Mouse (Mus musculus): Measurements from ENCODE around the gene Dpp4.

Gene Dpp4

DNA sequence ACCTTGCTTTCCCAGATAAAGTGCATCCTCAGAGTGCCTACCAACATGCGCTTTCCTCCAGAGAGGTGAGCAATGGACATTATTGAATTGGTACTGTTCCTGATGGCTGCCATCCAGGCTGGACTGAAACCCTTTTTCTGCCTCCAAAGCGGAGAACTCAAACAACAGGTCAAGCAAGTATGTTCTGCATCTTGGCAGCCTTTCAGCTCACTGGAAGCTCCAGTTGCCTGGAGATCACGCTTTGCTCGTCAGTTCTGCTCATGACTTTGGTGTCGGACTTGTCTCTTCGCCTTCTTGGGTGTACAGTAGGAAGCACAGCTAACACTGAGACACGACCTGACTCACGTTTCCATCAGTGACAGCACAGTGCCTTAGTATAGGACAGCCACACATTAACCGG, 49.8 kb downstream of the Dpp4 start:
- 65% methylated on average over 9 of the region's 9 CpGs for WGBS

GRCm38 (mm10) chr2:62361514-62361913, 50.5 kb downstream of the Dpp4 start:
- 36% methylated on average over 3 of the region's 3 CpGs for WGBS

DNA sequence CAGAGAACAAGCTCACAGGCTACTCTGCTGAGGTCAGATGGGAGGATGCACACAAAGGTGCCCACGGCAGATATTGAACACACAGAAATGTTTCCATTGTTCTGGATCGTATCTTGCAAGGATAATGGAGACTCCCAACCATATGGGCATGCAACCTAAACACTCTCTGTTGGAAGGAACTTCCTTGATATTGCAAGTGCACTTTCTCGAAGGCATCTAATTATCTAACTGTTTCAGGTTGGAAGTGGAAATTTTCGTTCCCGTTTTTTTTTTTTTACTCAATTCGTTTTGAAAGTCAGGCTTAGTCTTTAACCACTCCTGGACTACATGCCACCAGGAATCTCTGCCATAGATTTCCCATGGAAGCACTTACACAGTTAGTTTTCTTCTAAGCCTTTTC, 51.2 kb downstream of the Dpp4 start:
- WGBS = 66% methylated on average over 6 of the region's 6 CpGs

DNA sequence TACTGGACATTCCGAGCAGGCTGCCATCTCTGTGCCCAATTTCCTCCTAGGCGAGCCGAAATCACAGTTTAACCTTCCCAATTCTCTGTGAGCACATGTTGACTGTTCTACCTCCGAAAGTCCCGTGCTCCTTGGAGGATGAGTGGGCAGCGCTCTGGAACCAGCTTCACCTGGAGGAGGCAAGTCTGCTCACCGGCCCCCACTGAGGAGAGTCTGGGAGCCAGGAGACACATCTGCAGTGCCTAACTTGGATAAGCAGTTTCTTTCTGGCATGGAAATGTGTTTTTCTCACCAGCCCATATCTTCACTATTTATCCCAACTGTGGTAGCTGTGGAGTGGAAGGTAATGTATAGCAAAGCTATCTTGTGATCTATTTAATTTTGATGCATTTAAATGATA, 54.8 kb downstream of the Dpp4 start:
- 60% methylated on average over 7 of the region's 7 CpGs for WGBS

GRCm38 (mm10) chr2:62356606-62357005, 55.4 kb downstream of the Dpp4 start:
- 75% methylated on average over 14 of the region's 14 CpGs for WGBS

DNA sequence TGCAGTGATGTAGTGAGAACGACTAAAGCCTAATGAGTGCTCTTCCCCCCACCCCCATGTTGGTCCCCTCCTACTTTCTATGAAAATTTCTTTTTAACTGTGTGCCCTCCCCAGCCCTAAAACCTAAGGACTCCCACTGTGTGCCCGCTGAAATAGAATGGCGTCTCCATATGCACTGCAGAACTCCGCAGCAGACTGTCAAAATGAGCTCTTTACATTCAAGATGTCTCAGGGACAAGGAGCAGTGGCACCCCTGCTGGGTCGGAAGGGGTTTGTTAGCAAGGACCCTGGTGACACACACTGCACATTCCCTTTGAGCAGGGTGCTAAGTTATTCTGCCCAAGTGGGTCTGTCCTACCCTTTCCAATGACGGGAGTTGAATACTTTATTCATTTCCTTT, 56.3 kb downstream of the Dpp4 start:
- WGBS = 65% methylated on average over 6 of the region's 6 CpGs

DNA sequence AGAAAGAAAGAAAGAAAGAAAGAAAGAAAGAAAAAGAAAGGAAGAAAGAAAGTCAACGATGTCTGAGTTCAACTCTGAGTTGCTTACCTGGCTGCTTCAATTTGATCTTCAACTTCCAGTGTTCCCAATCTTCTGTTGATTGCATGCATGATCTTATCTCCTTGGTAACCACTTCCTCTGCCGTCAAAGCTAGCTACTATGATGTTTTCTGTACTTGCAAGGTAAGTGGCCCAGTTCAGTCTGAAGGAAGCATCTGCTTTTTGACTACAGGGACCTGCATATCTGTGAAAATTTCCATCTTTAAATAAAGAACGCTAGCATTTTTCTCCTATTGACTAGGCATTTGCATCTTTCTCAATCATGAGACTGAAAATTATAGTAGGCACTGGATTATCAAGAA, 60.0 kb downstream of the Dpp4 start:
- WGBS = 60% methylated on average over 3 of the region's 3 CpGs

DNA sequence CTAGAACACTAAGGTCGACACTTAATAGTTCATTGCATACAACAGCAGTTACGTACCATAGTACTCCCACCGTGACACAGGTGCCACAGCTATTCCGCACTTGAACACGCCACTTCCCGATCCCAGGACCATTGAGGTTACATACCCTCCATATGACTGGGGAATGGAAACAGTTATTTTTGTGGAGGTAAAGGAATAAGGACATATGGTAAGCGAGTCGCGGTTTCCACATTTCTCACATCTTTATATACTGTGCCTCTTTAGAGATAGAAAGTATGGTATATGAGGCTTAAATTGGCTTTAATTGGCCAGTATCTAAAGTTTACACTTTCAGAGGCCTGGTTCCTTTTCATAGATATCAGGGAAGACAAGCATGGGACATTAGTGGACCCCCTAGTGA, 64.3 kb downstream of the Dpp4 start:
- 75% methylated on average over 9 of the region's 9 CpGs for WGBS

DNA sequence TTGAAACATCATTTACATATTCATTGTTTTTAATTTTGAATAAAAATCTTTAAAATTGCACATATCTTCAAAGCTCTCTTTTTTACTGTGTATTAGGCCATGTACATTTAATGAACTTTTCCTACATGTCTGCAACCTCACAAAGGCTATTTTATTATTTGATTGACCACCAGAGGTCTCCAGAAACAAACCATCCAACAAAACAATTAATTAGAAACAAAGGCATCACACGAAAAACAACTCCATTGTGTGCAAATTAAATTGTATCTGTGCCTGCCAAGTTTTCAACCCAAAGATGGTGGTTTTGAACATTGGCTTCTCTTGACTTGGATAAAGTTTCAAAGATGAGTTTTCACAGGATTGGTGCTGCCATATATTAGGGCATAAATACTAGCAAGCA, 65.3 kb downstream of the Dpp4 start:
- 32% methylated on average over 1 of the region's 1 CpGs for WGBS

DNA sequence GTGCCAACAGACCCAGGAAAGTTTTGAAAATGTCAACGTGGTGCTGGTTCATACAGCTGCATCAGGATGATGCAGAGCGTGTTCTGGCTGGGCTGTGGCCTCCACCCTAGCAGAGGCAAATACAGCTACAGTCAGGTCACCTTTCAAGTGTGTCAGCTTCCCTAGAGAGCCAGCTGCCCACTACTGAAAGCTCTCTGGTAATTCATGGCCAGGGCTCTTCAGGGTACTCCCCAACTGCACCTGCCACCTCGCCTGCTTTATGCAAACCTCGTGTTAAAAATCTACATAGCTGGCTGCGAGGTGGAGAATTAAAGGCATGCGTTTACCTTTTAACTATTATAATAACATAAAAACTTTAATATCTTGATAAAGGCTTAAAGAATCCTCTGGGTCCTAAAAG, 67.7 kb downstream of the Dpp4 start:
- 56% methylated on average over 6 of the region's 6 CpGs for WGBS

DNA sequence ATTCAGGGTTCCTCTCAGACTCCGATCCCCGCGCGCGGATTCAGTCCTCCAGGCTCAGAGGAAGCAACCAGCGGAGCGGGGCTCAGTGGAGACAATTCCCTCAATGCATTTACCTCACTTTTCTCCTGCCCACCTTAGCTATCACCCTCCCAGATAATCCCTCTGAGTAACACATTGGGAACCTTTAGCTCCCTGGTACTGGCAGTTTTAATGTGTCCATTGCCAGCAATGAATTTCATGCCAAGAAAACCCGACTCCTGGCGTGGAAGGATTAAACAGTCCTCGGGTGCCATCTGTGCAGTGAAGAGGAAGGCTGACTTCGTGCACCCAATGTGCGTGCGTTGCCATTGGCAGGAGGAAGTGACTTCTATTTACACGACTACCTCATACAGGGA, 70.3 kb downstream of the Dpp4 start:
- WGBS = 18% methylated on average over 14 of the region's 14 CpGs

- whole genome bisulfite sequencing = 48% methylated on average over 3 of the region's 3 CpGs
Observed at GRCm38 (mm10) chr2:62341061-62341733, 70.8 kb downstream of the Dpp4 start.

GRCm38 (mm10) chr2:62339222-62339944, 72.6 kb downstream of the Dpp4 start:
- 45% methylated on average over 4 of the region's 4 CpGs for WGBS

GRCm38 (mm10) chr2:62337086-62337485, 74.9 kb downstream of the Dpp4 start:
- 77% methylated on average over 7 of the region's 7 CpGs for WGBS

GRCm38 (mm10) chr2:62334397-62335243, 77.4 kb downstream of the Dpp4 start:
- 57% methylated on average over 4 of the region's 4 CpGs for WGBS

- WGBS = 54% methylated on average over 8 of the region's 8 CpGs
Observed at GRCm38 (mm10) chr2:62332465-62332864, 79.6 kb downstream of the Dpp4 start.

GRCm38 (mm10) chr2:62331913-62332312, 80.1 kb downstream of the Dpp4 start:
- 31% methylated on average over 4 of the region's 4 CpGs for WGBS

DNA sequence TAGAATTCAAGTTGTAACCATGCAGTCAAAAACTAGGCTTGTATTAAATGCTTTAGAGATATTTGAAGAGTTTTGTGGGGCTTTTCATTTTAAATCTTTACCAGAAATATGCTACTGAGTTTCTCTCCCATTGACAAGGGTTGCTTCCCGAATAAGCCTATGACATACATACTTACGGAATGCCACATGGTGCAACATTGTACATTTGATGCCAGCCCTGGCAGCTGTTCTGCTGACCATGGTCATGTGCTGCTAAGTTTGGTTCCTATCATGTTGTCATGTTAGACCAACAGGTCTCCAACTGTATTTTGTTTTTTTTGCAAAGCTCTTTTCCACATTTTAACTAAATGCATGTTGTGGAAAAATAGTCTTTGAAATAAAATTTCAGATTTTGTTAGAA, 86.6 kb downstream of the Dpp4 start:
- WGBS = 66% methylated on average over 2 of the region's 2 CpGs

DNA sequence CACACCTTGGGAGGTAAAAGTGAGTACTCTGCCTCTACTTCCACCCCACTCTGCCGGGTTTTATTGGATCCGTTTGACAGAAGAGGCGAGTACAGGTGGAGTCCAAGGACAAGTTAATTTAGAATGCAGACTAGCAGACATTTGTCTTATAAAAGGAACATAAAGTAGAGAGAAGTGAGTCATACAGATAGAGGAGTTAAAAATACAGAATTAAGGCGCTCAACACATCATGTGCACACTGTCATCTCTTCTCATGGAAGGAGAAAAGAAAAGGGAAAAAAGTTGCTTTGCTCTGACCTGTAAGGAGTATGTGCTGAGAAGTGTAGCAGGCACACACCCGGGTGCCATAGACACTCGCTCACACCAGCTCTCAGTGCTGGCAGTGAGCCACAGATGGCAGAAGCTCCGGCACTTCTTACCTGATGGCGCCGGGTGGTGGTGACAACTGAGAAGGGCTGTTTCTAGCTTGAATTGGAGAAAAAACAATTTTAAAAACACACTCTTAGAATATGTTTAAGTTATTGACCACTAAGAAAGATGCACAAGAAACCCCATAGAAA, 88.9 kb downstream of the Dpp4 start:
- 50% methylated on average over 9 of the region's 9 CpGs for WGBS

DNA sequence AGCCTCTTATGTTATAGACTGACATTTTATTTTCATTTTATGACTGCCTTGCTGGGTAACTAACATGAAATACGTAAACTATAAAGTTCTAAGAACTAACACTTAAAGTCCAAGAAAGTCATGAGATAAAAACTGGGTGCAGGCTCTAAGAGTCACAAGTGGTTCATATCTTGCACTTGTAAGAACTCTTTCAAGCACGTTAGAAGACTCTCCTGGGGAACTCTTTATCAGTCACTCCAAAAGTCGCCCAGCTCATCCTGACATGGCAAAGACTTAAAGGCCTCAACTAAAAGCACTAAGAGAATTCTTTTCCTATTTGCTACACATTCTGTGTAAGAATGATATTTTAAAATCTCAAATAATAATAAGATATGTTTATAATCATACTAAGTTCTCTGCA, 92.5 kb downstream of the Dpp4 start:
- WGBS = 90% methylated on average over 3 of the region's 3 CpGs

DNA sequence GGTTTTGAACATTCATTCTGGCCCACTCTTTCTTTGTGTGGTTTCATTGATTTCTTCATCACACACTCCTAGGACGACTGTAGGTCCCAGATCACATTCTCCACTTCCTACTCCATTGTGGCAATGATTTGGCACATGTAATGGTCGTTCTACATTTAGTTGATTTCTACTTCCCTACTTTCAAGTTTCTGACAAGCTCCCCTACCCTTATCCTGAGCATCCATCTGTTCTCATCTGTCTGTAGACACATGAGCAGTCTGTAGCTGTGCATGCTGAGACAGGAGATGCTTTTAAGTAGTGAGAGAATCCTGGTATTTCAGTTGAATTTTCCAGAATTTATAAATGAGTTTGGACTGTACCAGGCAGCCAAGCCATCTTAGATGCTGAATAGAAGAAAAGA, 95.1 kb downstream of the Dpp4 start:
- WGBS = 41% methylated on average over 2 of the region's 2 CpGs

DNA sequence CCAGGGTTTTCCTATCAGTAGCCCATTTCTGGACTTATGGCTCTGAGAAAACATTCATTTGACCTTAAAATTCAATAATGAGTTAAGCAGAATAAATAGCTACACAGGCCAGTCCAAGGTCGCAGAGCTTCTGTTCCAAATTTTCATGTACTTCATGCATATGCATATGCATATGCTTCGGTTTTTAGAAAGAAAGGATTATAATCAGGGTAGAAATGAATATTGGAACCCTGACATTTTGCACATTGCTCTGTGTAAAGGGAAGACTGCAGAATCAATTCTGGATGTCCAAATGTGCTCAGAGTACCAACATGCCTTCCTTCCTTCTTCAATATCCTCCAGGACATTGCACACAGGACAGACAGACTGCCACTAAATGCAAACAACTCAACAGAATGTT, 104.6 kb downstream of the Dpp4 start:
- 48% methylated on average over 2 of the region's 2 CpGs for WGBS

Measured in cerebral cortex, adult 2 months (tissue).